Mouse (Mus musculus): ENCODE measurements around the gene Slc6a6.

DNA sequence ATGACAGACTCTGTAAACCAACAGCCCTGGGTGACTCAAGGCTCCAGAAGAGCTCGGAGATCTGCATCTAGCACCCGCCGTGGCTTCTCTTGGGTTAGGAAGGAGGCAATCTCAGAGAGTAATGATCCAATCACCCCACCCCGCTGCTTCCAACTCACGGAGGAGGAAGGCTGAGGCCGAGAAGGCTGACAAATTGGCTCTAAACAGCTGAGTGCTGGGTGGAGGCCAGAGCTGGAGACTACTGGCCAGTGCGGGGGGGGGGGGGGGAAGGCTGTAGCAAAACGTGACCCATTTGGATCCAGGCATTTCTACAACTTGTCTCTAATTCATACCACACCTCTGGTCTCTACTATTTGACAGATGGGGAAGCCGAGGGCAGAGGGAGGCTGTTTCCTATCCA is 95.4 kb downstream of the Slc6a6 start:
- TF ChIP-seq CTCF (IDR thresholded peaks at IDR 0.05; ENCODE audit: low read depth, low read length) (no peak), EP300 (IDR thresholded peaks at IDR 0.05; ENCODE audit: insufficient read depth, low read depth, low read length) (no peak)
